28 mouse cellular contexts compared by ENCODE assay signal in the genomic region with DNA sequence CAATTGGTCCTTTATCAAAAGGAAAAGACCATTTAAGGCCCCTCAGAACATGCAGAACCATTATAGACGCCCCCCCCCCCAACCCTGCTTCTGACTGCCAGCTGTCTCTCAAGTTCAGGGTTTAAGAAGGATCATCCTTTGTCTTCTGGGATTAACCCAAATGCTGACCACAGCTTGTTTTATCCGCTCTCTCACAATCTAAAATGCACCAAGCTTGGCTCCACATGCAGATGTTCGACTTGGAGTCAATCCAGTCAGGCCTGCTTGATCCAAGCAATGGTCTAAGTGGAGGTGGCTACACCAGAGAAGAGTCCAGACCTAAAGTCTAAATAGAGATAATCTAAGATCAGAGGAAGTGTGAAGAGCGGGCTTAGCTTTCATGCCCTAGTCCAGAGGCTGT.
"Had no signal": no experiment of that assay in that cellular context is flagged by ENCODE, and none has a peak within 500 bp of the region (broad histone marks: within the 10 kb centered on the region; RNA-seq: fewer than 3 reads in every experiment).

No protein-coding gene starts in this region.

- H3K36me3 ChIP-seq: embryonic facial prominence, embryonic 10.5 days; embryonic facial prominence, embryonic 12.5 days; embryonic facial prominence, embryonic 13.5 days; embryonic facial prominence, embryonic 15.5 days; forebrain, embryonic 10.5 days; forebrain, embryonic 12.5 days; forebrain, embryonic 15.5 days had no signal

- H3K4me3 ChIP-seq: embryonic facial prominence, embryonic 10.5 days; embryonic facial prominence, embryonic 12.5 days; embryonic facial prominence, embryonic 13.5 days; embryonic facial prominence, embryonic 15.5 days; erythroblast, embryonic 14.5 days; forebrain, embryonic 10.5 days; forebrain, embryonic 12.5 days; forebrain, embryonic 13.5 days; forebrain, embryonic 15.5 days; gastrocnemius, adult 2 months; heart, adult 2 months had no signal

- H3K27ac ChIP-seq: embryonic facial prominence, embryonic 10.5 days; embryonic facial prominence, embryonic 12.5 days; embryonic facial prominence, embryonic 13.5 days; embryonic facial prominence, embryonic 15.5 days; forebrain, embryonic 10.5 days; forebrain, embryonic 12.5 days; forebrain, embryonic 13.5 days; forebrain, embryonic 15.5 days; gastrocnemius, adult 2 months; heart, adult 2 months had no signal

- H3K4me2 ChIP-seq: embryonic facial prominence, embryonic 12.5 days; embryonic facial prominence, embryonic 13.5 days; embryonic facial prominence, embryonic 15.5 days; forebrain, embryonic 12.5 days; forebrain, embryonic 13.5 days; forebrain, embryonic 15.5 days had no signal

- H3K27me3 ChIP-seq: embryonic facial prominence, embryonic 15.5 days had no signal

- DNase-seq: cerebellum, adult 2 months; cerebellum, adult 8-10 months; cerebellum, adult 9-10 months; cerebellum, adult 9-11 months; cerebellum, postnatal 10 days; cerebellum, postnatal 14 days; cerebellum, postnatal 25 days; cerebellum, postnatal 36 days; embryo, embryonic 11 days; gastrocnemius, adult 2 months; gastrocnemius, postnatal 10 days; gastrocnemius, postnatal 14 days; gastrocnemius, postnatal 25 days; gastrocnemius, postnatal 36 days; heart, adult 11 months; heart, adult 18-20 months; heart, adult 2 months had no signal

- H3K9me3 ChIP-seq: embryonic facial prominence, embryonic 10.5 days; embryonic facial prominence, embryonic 12.5 days; embryonic facial prominence, embryonic 13.5 days; embryonic facial prominence, embryonic 15.5 days; forebrain, embryonic 10.5 days; forebrain, embryonic 12.5 days; forebrain, embryonic 13.5 days; forebrain, embryonic 15.5 days had no signal

- H3K9ac ChIP-seq: embryonic facial prominence, embryonic 12.5 days; embryonic facial prominence, embryonic 13.5 days; embryonic facial prominence, embryonic 15.5 days; forebrain, embryonic 12.5 days; forebrain, embryonic 13.5 days; forebrain, embryonic 15.5 days had no signal

- H3K4me1 ChIP-seq: embryonic facial prominence, embryonic 15.5 days; forebrain, embryonic 15.5 days had no signal

- ATAC-seq: forebrain, embryonic 13.5 days; forebrain, embryonic 14.5 days; forebrain, embryonic 15.5 days; forebrain, embryonic 16.5 days had no signal
